21 mouse cellular contexts compared by ENCODE assay signal in genomic region chr10:93686579-93686978, GRCm38 (mm10). TPM values are rescaled to one million over a fixed set of nuclear protein-coding genes. Genes with fewer than 3 reads are reported as not detected.
A peak's percentile ranks its signal among the peaks of the same experiment; 100 is the strongest.
DNase-seq lines count a peak whose midpoint lies in the region; ATAC-seq and TF ChIP-seq lines count a peak whose summit lies in the region.
"Had no signal": no experiment of that assay in that cellular context is flagged by ENCODE, and none has a peak within 500 bp of the region (broad histone marks: within the 10 kb centered on the region; RNA-seq: fewer than 3 reads in every experiment).

No protein-coding gene starts in this region.

- H3K36me3 ChIP-seq in heart, embryonic 11.5 days (ENCODE audit: control insufficient read depth, insufficient read depth, low read length): no peaks in the 10 kb centered on the region
- H3K36me3 ChIP-seq in limb, embryonic 10.5 days: peaks cover 3% of the 10 kb centered on the region; the same call in 1 of the 2 replicates
- no peaks in the 10 kb centered on the region for H3K36me3 ChIP-seq in stomach, postnatal 0 days (ENCODE audit: control insufficient read depth, insufficient read depth, low read length)
- H3K36me3 ChIP-seq in midbrain, embryonic 14.5 days (ENCODE audit: control insufficient read depth, insufficient read depth, low read length): peaks cover 13% of the 10 kb centered on the region; the same call in 1 of the 2 replicates
- H3K36me3 ChIP-seq: G1E had no signal

- H3K4me1 ChIP-seq in heart, embryonic 11.5 days (ENCODE audit: control insufficient read depth, insufficient read depth, low read length): no peaks in the 10 kb centered on the region
- H3K4me1 ChIP-seq in limb, embryonic 10.5 days: peaks cover 4% of the 10 kb centered on the region; the same call in 1 of the 2 replicates
- H3K4me1 ChIP-seq in stomach, postnatal 0 days (replicated peaks; ENCODE audit: control insufficient read depth, insufficient read depth): no peaks in the 10 kb centered on the region
- no peaks in the 10 kb centered on the region for H3K4me1 ChIP-seq in midbrain, embryonic 14.5 days (ENCODE audit: control insufficient read depth, insufficient read depth, low read length)

- DNase-seq in heart, adult 11 months: peak; percentile 72
- DNase-seq in testis, postnatal 10 days (ENCODE audit: low spot score): peak; percentile 37
- no peak for DNase-seq in testis, postnatal 14 days (ENCODE audit: low spot score)
- peak; percentile 29 for DNase-seq in limb, embryonic 10.5 days (ENCODE audit: low spot score)
- peak; percentile 6 for DNase-seq in stomach, postnatal 0 days (ENCODE audit: low spot score)
- DNase-seq in layer of hippocampus, postnatal 36 days: no peak
- DNase-seq in midbrain, embryonic 14.5 days: no peak
- DNase-seq: adrenal gland, adult 8-10 months; adrenal gland, postnatal 14 days; adrenal gland, postnatal 36 days; cerebellum, adult 11-12 months; cerebellum, adult 2 months; cerebellum, adult 9-10 months; cerebellum, postnatal 10 days; cerebellum, postnatal 25 days had no signal

- no peak overlapping the region for H3K4me3 ChIP-seq in heart, embryonic 11.5 days (ENCODE audit: low read depth, low read length)
- no peak overlapping the region for H3K4me3 ChIP-seq in limb, embryonic 10.5 days
- no peak overlapping the region for H3K4me3 ChIP-seq in stomach, postnatal 0 days (ENCODE audit: low read depth, low read length)
- no peak overlapping the region for H3K4me3 ChIP-seq in midbrain, embryonic 14.5 days (replicated peaks; ENCODE audit: low read depth, low read length)
- H3K4me3 ChIP-seq: forebrain, embryonic 13.5 days had no signal

- no peaks in the 10 kb centered on the region for H3K27me3 ChIP-seq in heart, embryonic 11.5 days (ENCODE audit: control insufficient read depth, insufficient read depth, low read length)
- no peaks in the 10 kb centered on the region for H3K27me3 ChIP-seq in limb, embryonic 10.5 days (ENCODE audit: low read depth, poor library complexity, severe bottlenecking)
- H3K27me3 ChIP-seq in stomach, postnatal 0 days (ENCODE audit: control insufficient read depth, insufficient read depth, low read length): no peaks in the 10 kb centered on the region
- no peaks in the 10 kb centered on the region for H3K27me3 ChIP-seq in midbrain, embryonic 14.5 days (ENCODE audit: control insufficient read depth, insufficient read depth, low read length)
- H3K27me3 ChIP-seq: forebrain, embryonic 13.5 days; Patski had no signal

- ATAC-seq in heart, embryonic 11.5 days (replicated peaks; ENCODE audit: insufficient number of reproducible peaks, low FRiP score, low TSS enrichment): no peak
- ATAC-seq in stomach, postnatal 0 days (ENCODE audit: low FRiP score, low TSS enrichment): no peak
- ATAC-seq in midbrain, embryonic 14.5 days (ENCODE audit: low FRiP score, low TSS enrichment): no peak
- ATAC-seq: activated CD4-positive, CD25-positive, alpha-beta regulatory T cell, adult 4 months; forebrain, embryonic 13.5 days; forebrain, embryonic 16.5 days; Patski had no signal

- no peak overlapping the region for H3K9ac ChIP-seq in heart, embryonic 11.5 days (ENCODE audit: low read depth, low read length)
- no peak overlapping the region for H3K9ac ChIP-seq in stomach, postnatal 0 days (ENCODE audit: low read length)
- H3K9ac ChIP-seq in midbrain, embryonic 14.5 days (replicated peaks; ENCODE audit: low read length): no peak overlapping the region
- H3K9ac ChIP-seq: forebrain, embryonic 13.5 days had no signal

- no peak overlapping the region for H3K4me2 ChIP-seq in heart, embryonic 11.5 days
- no peak overlapping the region for H3K4me2 ChIP-seq in stomach, postnatal 0 days (replicated peaks; ENCODE audit: low read depth)
- no peak overlapping the region for H3K4me2 ChIP-seq in midbrain, embryonic 14.5 days (ENCODE audit: low read length)
- H3K4me2 ChIP-seq: forebrain, embryonic 13.5 days had no signal

- H3K27ac ChIP-seq in heart, embryonic 11.5 days (ENCODE audit: low read depth, low read length): no peak overlapping the region
- H3K27ac ChIP-seq in limb, embryonic 10.5 days: no peak overlapping the region
- H3K27ac ChIP-seq in stomach, postnatal 0 days (replicated peaks): no peak overlapping the region
- H3K27ac ChIP-seq in midbrain, embryonic 14.5 days (replicated peaks; ENCODE audit: low read depth, low read length): no peak overlapping the region
- H3K27ac ChIP-seq: forebrain, embryonic 13.5 days had no signal

- H3K9me3 ChIP-seq in heart, embryonic 11.5 days (replicated peaks; ENCODE audit: control insufficient read depth, low read length): no peaks in the 10 kb centered on the region
- H3K9me3 ChIP-seq in limb, embryonic 10.5 days (replicated peaks): no peaks in the 10 kb centered on the region
- H3K9me3 ChIP-seq in stomach, postnatal 0 days (ENCODE audit: control insufficient read depth, low read length): no peaks in the 10 kb centered on the region
- H3K9me3 ChIP-seq in midbrain, embryonic 14.5 days (ENCODE audit: control insufficient read depth, low read length): no peaks in the 10 kb centered on the region
- H3K9me3 ChIP-seq: forebrain, embryonic 13.5 days; G1E had no signal

- no peak for TF ChIP-seq EP300 in stomach, postnatal 0 days (optimal IDR thresholded peaks at IDR 0.05)

- no peak for TF ChIP-seq CTCF in stomach, postnatal 0 days (IDR thresholded peaks at IDR 0.05; ENCODE audit: low read depth)

- 88% methylated on average over 6 of the region's 6 CpGs for whole genome bisulfite sequencing in heart, embryonic 11.5 days (ENCODE audit: insufficient replicate concordance)
- WGBS in limb, embryonic 10.5 days: 94% methylated on average over 6 of the region's 6 CpGs
- WGBS in stomach, postnatal 0 days: 94% methylated on average over 6 of the region's 6 CpGs
- WGBS in midbrain, embryonic 14.5 days: 97% methylated on average over 6 of the region's 6 CpGs

RNA-seq across cellular contexts. Expression of gene Ntn4, which starts 46.1 kb away (rescaled TPM):
- polyA plus RNA-seq in heart, embryonic 11.5 days (2014; fragmentation: Nextera tagmentation; extraction: Ambion mirVana): 0.38 and 0.64 TPM in 2 replicates
- polyA plus RNA-seq in limb, embryonic 10.5 days (2016; fragmentation: Nextera tagmentation; extraction: Ambion mirVana): 0.34 and 0.76 TPM in 2 replicates
- polyA plus RNA-seq in stomach, postnatal 0 days (2015; fragmentation: Nextera tagmentation; extraction: Ambion mirVana): 0.76 and 0.81 TPM in 2 replicates
- 1 to 10 TPM; 6.0 to 6.2 TPM for total RNA-seq in layer of hippocampus, postnatal 36 days (2021)
- 0.86 and 2.0 TPM in 2 replicates for polyA plus RNA-seq in midbrain, embryonic 14.5 days (2014; fragmentation: Nextera tagmentation; extraction: Ambion mirVana)
- polyA plus RNA-seq: G1E had no signal

Comparison
In these comparisons a context has a peak if more than half of its experiments do, and no peak if none do; other contexts are left out.
1. DNase-seq: peak in heart, adult 11 months (single experiment), testis, postnatal 10 days (single experiment), limb, embryonic 10.5 days (single experiment) and stomach, postnatal 0 days (single experiment); none in testis, postnatal 14 days (single experiment), layer of hippocampus, postnatal 36 days (0 of 2) and midbrain, embryonic 14.5 days (single experiment).